Mouse (Mus musculus): ENCODE measurements around the gene Syde2.

The Syde2 gene

GRCm38 (mm10) chr3:146059356-146059926, 71.8 kb downstream of the Syde2 start:
- no peak for DNase-seq

DNA sequence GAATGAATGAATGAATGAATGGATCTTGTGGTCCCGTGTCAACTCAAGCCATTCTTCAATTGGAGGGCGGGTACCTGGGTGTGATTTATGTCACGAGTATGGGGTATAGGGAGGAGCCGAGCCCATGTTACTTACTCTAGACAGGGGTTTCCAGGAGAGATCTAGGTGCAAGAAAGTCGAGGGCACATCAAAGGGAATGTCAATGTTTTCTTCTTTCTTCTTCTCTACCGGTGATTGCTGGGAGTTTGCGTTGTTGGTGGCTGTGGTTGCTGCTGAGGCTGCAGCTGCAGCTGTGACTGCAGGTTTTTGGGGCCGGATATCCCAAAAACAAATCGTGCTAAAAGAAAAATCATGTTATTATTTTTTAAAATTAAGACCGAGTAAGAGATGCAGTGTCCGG, 75.5 kb downstream of the Syde2 start:
- no peak for DNase-seq

- DNase-seq, result no peak
Observed at GRCm38 (mm10) chr3:146069276-146069675, 81.6 kb downstream of the Syde2 start.

All from kidney, adult 9 months (tissue).